Mouse (Mus musculus) layer of hippocampus, adult 11-12 months (tissue): ENCODE data around the gene Slc25a35.
"Not testable (repeated sequence)": the region's sequence is repeated elsewhere in the genome, so short reads cannot be mapped to it uniquely, and the experiment has no call there.

ENCODE experiments used
- DNase-seq: peaks from one replicate; pipeline ENCODE4 v3.0.0; 2022; ENCODE audit warnings: low spot score

Gene Slc25a35

DNA sequence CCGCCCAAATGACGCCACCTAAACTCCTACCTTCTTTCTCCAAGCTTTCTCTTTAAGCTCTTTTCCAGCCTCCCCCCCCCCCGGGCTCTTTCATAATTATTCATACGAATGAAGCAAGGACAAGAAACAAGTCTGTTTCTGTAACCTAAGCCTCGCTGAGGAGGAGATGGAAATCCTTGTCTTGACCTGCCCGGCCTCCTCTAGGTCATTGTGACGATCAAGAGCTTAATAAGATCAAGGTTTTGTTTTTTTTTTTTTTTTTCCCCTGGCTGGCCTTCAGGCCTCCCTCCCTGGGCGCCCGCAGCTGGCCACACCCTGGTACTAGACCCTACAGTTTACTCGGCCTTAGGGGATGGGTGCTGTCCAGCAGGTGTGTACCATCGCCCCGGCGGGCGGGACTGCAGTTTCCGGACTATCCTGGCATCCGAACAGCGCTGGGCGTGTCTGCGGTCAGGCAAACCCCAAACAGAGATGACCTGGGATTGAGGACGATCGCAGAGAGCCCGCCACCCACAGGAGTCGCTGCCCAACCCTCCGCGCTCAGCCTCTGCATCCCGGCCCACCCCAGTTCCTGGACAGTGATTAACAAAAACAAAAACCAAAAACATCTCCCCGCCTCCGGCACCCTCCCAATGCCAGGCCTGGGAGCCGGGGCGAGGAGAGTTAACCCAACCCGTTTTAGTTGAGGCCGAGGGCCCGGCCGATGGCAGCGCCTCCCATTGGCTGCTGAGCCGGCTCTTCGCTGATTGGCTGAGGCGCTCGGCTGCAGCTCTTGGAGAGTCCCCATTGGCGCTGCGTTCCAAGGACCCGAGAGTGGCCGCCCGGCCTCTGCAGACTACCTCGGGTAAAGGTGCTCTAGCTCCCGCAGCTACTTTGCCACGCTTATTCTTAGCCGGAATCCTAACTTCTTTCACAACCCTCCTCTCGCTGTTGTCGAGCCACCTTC lies at the start of gene Slc25a35:
Slc25a35 (plus strand) TSS at position 795 of the 946 bp plus-strand sequence.
- DNase-seq = peak; percentile 89

DNA sequence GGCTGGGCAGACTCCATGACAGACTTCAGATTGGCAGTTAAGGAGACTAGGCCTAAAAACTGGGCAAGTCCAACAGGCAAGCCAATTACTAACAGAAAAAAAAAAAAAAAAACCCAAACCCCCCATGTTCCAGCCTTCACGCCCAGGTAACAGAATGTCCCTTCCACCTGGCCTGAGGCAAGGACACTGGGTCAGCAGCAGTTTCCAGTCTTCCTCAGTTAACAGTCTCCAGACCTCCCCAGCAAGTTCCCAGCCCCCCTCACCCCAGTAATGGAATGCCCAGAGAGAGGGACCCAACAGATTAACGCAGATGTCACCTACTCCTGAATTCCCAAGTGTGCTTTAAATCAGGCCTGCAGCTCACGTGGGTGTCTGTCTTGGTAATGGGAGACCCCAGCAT lies 44.7 kb upstream of the Slc25a35 start:
- DNase-seq = no peak

DNA sequence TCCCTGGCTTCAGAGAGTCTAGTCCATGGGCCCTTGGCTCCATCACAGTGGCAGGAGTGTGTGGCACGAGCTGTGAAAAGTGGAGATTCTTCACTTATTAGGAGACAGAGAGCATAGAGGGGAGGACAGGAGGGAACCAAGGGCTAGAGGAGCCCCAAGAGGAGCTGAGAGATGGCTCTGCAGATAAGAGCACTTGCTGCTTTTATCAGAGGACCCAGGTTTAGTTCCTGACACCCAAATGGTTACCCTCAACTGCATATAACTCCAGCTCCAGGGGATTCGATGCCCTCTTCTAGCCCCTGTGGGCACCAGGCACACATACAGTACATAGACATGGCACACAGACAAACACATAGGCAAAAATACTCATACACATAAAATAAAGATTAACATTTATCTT lies 43.2 kb upstream of the Slc25a35 start:
- no peak for DNase-seq

DNA sequence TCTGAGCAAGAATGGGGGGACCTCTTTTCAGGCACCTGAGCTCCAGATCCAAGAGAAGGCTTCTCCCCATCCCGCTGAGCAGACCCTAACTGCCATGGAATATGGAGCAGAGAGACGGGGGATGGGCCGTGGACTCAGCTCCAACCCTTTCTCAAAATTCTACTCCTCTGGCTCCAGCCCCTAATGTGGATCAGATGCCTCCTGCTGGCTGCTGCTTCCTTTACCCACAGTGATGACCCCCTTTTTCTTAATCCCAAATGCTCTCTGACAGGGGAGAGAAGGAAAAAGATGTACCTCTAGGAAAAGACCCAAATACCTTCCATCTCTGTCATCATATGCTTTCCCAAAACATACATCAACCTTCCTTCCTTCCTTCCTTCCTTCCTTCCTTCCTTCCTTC lies 41.0 kb upstream of the Slc25a35 start, which contains the start of gene Odf4:
Odf4 (minus strand) TSS at position 101 of the 400 bp plus-strand sequence.
- DNase-seq = no peak

DNA sequence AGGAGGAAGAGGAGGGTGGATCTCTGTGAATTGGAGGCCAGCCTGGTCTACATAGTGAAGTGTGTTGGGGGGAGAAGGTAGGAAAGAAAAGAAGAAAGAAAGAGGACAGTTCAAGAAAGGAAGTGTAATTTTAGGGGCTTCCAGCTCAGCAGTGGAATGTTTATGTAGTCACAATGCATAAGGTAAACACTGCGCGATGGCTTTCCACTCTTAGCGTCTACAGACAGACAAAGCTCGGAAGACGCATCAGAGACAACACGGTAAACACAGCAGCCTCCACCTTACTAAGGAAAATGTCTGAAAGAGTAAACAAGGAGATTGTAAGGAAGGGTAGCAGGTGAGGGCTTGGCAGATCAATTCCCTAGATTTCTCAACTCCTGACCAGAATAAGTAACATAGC lies 38.0 kb upstream of the Slc25a35 start:
- DNase-seq = no peak

DNA sequence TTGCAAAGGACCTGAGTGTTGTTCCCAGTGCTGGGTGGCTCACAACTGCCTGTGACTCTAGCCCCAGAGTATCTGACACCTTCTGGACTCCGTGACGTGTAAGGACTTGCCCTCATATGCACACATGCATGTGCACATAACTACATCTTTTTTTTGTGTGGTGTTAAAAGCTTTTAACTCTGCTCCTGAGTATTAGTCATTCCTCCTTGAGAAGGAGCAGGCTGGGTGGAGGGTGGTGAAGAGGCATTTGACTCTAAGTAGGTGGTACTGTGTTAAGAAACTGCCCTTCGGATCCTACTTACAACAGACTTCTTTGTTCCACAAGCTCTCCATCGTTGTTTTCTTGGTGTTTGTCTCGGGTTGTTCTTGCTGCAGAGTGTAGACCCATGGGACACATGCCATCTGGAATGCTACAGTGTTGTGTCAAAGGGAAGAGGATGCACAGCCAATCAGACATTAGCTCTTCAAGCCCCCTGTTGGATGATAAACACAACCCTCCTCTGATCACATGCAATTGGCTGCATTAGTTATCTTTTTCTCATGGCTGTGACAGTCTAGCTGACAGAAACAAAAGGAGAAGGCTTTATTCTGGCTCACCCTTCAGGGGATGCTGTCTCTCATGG lies 33.9 kb upstream of the Slc25a35 start:
- DNase-seq = no peak

DNA sequence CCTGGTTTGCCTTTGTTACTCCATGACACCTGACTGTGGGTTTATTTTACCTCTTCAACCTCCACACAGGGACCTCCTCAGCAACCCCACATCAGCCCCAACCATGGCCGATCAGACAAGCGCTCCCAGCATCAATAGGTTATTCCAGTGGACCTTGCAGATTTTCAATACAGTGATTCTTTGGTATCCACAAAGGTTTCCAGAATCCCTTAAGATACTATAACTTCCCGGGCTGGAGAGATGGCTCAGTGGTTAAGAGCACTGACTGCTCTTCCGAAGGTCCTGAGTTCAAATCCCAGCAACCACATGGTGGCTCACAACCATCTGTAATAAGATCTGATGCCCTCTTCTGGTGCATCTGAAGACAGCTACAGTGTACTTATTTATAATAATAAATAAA lies 31.0 kb upstream of the Slc25a35 start:
- DNase-seq = not testable (repeated sequence)

DNA sequence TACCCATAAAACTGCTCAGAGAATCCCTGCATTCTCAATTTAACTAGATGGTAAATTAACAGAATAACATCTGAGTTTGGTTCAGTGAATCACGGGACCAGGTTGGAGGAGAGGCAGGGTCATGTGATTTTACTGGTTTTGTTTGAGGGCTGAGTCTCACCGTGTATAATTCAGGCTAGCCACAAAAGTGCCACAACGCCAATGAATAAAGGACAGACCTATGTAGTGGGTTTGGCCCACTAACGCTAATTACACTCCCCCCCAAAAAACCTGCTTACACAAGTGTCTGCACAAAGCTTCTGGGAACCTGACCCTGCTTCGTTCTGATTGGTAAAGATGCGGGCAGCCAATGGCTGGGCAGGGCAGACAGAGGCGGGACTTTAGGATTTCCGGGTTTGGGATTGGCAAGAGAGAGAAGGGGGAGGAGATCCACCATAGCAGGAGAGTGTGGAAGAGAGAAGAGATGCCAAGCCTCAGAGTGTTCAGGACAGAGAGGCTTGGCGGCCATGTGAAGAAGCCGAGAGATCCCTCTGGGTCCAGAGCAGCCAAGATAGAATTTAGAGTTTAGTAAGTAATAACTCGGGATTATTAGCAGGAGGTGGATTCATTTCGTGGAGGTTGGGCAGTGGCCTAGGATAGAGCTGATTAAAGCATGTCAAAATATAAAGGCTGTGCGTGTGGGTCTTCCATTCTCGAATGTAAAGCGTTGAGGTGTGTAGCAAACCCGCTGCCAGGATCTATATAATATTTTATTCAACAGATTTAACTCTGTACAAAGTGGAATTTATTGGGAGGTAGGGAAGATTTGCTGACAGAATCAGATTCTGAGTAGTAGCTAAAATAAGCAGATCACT lies 28.3 kb upstream of the Slc25a35 start:
- peak; percentile 90 for DNase-seq

DNA sequence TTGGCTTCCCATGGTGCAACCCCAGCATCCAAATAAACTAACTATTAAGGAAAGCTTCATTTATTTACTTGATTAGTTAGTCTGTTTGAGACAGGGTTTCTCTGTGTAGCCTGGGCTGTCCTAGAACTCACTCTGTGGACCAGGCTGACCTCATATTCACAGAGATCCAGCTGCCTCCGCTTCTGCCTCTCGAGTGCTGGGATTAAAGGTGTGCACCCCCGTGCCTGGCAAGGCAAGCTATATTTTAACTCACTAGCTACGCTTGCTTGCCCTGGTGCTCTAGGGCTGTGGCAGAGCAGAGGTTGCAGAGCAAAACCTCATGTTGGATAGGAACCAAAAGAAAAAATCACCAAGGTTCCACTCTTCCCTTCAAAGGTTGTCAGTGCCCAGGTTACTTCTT lies 27.4 kb upstream of the Slc25a35 start:
- DNase-seq = no peak

DNA sequence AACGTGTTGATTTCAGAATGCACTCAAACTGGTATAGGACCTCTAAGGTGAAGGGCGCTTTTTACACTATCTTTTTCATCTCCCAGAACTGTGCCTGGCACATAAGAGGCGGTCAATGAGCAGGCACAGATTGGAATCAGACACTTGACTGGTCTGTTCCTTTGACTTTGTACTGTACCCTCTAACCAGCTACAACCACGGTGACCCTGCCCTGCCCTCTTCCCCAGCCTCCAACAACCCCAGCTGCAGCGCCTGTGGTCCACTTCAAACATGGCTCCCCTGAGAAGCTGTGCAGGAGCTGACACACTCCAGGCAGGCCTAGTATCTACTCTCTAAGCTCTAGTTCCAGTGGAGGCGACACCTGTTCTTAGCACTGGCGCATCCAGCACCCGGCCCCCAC lies 25.2 kb upstream of the Slc25a35 start:
- no peak for DNase-seq

DNA sequence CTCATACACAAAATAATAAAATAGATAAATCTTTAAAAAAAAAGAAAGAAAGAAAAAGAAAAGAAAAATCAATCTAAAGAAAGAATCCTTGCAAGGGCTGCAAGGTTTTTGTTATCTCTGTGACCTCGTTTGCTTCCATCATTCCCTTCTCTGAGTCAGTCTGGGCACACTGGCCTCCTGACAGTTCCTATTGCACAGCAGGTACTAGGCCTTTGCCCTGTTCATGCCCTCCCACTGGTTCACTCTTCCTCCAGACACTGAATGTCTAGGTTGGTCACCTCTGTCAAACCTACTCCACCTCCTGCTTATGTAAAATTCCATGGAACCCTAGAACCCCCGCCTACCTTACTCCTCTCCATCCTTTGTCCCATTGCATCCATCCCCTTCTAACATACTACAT lies 22.7 kb upstream of the Slc25a35 start:
- DNase-seq = no peak

DNA sequence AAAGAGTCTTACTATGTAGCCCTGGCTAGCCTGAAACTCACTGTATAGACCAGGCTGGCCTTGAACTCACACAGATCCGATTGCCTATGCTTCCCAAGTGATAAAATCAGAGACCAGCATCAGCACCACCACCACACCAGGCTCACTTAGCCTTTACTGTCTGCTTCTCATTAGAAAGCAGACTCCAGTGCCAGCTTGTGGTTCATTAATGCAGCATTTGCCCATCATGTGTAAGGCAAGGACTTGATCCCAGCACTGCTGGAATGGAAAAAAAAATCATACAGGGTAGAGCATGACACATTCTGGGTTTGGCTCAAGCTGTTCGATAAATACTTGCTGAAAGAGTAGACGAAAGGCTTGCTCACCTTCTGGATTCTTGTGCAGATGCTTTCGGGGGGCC lies 21.9 kb upstream of the Slc25a35 start:
- no peak for DNase-seq

DNA sequence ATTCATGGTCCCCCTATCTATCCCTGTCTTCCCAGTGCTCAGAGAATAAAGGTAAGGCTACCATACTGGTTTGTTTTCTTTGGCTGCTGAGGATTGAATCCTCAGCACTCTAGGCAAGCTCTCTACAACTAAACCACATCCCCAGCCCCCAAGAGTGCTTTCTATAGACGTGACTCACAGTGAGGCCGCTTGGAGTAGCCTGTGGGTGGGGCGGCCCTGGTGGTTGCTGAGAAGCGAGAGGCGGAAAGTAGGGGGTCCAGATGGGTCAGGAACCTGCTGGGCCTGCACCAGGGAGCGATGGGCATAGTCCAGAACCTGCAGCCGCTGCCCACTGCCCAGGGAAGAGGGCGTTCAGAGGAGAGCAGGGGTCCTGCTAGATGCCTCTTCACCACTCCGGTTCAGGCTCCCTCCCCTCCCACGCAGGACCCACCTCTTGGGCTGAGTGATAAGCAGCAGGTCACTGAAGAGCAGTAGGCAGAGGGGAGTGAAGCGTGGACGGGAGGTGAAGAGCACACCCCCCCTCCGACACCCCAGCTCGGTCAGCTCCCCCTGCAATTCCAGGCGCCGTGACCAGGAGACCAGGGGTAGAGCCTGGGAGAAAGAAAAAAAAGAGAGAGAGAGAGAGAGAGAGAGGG lies 21.0 kb upstream of the Slc25a35 start:
- no peak for DNase-seq

DNA sequence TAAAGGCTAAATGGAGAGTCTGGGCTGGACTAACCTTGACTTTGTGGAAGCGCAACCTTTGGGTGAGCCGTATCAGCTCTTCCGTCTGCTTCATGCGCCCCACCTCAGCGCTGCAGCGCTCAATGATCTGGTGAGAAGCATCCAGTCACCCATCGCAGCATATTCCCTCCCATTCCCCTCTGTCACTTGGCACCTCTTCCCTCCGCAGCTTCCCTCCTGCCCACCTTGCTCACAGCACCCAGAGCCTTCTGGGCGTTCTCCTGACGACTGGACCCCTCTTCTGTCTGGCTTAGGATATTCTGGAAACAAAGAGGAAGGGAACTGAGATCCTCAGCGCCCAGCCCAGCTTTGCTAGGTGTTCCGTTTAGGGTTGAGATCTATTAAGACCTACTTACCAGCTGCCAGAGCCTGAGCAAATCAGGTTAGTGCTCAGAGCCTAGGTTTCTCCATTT lies 20.4 kb upstream of the Slc25a35 start:
- DNase-seq = no peak

DNA sequence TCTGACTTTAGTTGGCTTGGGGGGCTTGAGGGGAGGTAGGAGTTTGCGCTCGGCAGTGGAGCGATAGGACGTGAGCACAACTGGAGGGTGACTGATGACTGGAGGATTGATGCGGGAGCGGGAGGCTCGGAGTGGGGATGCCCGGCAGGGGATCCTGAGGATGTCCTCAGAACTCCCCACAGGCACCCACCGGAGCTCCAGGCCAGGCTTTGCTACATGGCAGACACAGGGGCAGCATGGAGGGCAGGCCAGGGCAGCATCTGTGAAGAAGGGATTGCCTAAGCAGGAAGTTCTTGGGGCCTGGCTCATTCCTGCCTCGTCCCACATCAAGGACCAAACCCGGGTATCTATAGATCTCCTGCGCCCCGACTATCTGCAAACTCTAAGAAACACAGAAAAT lies 14.0 kb upstream of the Slc25a35 start:
- no peak for DNase-seq

DNA sequence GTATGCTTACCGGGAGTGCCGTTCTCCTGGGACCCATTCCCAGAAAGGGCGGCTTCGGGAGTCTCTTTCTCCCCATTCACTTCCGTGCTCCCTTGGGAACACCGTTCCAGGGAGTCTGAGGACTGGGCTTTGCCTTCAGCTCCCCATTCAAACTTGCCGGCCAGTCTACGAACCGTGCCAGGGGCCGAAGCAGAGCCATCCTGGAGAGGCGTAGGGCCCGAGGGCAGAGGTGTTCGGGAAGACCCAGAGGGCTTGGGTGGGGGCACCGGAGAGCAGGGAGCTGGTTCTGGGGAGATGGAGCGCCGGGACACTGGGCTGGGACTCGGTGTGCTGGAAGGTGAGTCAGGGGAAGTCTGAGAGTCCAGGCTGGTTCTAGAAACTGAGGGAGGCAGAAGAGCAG lies 13.5 kb upstream of the Slc25a35 start:
- DNase-seq = no peak

DNA sequence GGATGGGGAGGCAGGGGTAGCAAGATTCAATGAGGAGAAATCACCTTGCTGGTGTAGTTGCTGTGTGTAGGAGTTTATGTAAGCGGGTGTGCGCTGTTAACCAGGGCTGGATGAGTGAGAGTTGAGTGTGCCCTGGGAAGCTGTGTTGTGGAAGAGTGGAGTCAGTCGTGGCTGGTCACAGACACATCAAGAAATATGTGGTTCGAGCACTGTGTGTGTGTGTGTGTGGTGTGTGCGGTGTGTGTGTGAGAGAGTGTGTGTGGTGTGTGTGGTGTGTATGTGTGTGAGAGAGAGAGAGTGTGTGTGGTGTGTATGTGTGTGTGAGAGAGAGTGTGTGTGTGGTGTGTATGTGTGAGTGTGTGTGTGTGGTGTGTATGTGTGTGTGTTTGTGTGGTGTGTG lies 12.5 kb upstream of the Slc25a35 start:
- no peak for DNase-seq

DNA sequence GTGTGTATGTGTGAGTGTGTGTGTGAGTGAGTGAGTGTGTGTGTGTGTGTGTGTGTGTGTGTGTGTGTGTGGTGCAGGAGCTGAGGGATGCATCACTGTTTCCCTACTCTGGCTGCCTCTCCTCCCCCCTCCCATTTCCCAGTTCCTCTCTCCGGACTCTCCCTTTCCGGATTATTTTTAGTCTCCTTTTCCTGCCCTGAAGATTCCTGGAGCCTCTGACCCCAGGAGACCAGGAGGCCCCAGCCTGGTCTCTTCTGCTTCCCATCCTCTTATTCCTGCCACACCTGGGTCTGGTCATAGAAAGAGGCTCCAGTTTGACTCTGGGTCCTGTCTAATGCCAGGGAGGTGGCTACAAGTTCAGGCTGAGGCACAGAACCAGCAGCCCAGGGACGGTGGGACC lies 11.8 kb upstream of the Slc25a35 start:
- no peak for DNase-seq

DNA sequence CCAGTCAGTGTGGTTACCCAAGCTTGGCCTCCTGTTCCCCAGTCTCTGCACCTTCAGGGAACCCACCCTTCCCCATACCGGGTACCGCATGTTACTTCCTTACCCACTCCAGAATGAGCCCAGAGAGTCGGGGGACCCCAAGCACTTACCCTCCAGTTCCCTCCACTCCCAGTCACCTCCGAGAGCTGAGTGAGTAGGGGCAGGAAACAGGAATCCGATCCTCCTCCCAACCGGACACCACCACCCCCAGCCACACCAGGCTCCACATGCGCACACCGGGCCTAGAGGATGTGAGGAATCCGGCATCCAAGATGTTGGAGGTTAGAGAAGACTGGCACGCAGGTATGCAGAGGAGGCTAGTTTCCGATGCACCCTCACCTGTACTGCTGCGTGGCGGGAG lies 11.2 kb upstream of the Slc25a35 start:
- no peak for DNase-seq

DNA sequence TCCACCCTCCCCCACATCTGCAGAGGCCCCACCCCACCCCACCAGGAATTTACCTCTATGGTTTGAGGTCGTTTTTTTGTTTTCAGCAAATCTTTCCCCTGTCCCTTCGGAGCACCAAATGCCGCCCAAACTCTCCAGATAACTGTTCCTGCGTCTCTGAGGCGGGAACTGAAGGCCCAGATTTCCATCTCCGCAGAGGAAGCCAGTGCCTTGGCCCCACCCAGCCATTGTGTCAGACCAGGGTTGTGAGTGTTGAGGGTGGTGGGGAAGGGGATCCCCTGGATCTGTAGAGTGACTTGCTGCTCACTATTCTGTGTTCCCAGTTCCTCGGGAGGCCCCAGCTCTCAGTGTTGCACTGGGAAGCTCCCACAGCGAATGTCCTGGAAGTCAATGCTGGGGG lies 10.6 kb upstream of the Slc25a35 start, which contains the start of gene Arhgef15:
Arhgef15 (minus strand) TSS at position 173 of the 400 bp plus-strand sequence.
- no peak for DNase-seq

DNA sequence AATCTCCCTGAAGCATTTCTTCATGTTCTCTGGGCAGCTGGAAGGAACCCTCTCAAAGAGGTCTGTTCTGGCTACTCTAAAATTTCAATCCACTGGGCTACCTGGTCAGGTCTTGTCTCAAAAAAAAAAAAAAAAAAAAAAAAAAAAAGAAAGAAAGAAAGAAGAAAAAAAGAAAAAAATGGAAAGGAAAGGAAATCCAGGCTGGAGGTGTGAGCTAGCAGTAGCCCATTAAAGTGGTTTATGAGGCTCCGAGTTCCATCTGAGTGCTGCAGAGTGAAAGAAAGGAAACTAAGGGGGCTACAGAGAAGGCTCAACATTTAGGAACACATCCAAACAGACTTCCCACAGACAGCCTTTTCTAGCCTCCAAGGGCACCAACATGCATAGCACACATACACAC lies 10.0 kb upstream of the Slc25a35 start:
- no peak for DNase-seq

DNA sequence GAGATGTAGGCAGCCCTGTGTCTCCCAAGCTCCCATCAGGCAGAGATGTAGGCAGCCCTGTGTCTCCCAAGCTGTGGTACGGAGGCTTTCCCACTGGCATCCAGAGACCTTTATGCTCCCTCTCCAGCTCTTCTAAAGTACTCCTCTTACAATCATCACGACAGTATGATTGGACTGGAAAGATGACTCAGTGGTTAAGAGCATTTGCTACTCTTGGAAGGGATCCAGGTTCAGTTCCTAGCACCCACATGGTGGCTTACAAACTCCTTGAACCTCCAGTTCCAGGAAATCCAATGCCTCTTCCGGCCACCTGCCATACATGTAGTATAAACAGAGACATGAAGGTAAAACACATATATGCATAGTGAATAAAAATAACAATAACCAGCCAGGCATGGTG lies 6.3 kb upstream of the Slc25a35 start:
- DNase-seq = no peak
